Mouse (Mus musculus) frontal cortex, postnatal 36 days (tissue): ENCODE results near the gene Itga2b.
A peak's percentile ranks its signal among the peaks of the same experiment; 100 is the strongest.

Source experiments
- DNase-seq, 2 experiments: peaks; one replicate each; pipeline ENCODE4 v3.0.0; 2022; ENCODE audit warnings: low spot score in 2 of 2

Itga2b gene

GRCm38 (mm10) chr11:102436471-102436790 is 33.5 kb downstream of the Itga2b start:
- no peak for DNase-seq

GRCm38 (mm10) chr11:102435754-102436470 is 34.0 kb downstream of the Itga2b start:
- no peak for DNase-seq

GRCm38 (mm10) chr11:102434816-102435705 is 34.9 kb downstream of the Itga2b start:
- DNase-seq, result no peak

- DNase-seq, result peak; percentile 89 to 95
Observed at GRCm38 (mm10) chr11:102434406-102434805, 35.5 kb downstream of the Itga2b start.

GRCm38 (mm10) chr11:102433866-102434265 is 36.1 kb downstream of the Itga2b start:
- no peak for DNase-seq

- DNase-seq, result peak in 1 of 2 experiments; percentile 29
Observed at GRCm38 (mm10) chr11:102432896-102433295, 37.0 kb downstream of the Itga2b start.

GRCm38 (mm10) chr11:102432115-102432843 is 37.6 kb downstream of the Itga2b start:
- DNase-seq, result no peak

- DNase-seq, result no peak
Observed at GRCm38 (mm10) chr11:102431728-102432114, 38.2 kb downstream of the Itga2b start.

GRCm38 (mm10) chr11:102431018-102431645 is 38.8 kb downstream of the Itga2b start:
- peak; percentile 78 to 85 for DNase-seq

GRCm38 (mm10) chr11:102430121-102431017 is 39.6 kb downstream of the Itga2b start, which contains the start of gene Grn:
Grn (plus strand) TSS chr11:102430315.
- peak; percentile 86 to 94 for DNase-seq

- DNase-seq, result no peak
Observed at GRCm38 (mm10) chr11:102429551-102429950, 40.4 kb downstream of the Itga2b start.

GRCm38 (mm10) chr11:102428981-102429540 is 40.9 kb downstream of the Itga2b start:
- no peak for DNase-seq

- DNase-seq, result no peak
Observed at GRCm38 (mm10) chr11:102425555-102426316, 44.2 kb downstream of the Itga2b start.

- no peak for DNase-seq
Observed at GRCm38 (mm10) chr11:102424666-102425065, 45.3 kb downstream of the Itga2b start.

- no peak for DNase-seq
Observed at GRCm38 (mm10) chr11:102421559-102421958, 48.4 kb downstream of the Itga2b start.

- DNase-seq, result no peak
Observed at GRCm38 (mm10) chr11:102418887-102419286, 51.0 kb downstream of the Itga2b start.

- no peak for DNase-seq
Observed at GRCm38 (mm10) chr11:102417160-102417559, 52.8 kb downstream of the Itga2b start.

- DNase-seq, result no peak
Observed at GRCm38 (mm10) chr11:102415034-102415802, 54.7 kb downstream of the Itga2b start.

GRCm38 (mm10) chr11:102413059-102413458 is 56.9 kb downstream of the Itga2b start:
- DNase-seq, result no peak
